Mouse (Mus musculus) spleen, adult 2 months (tissue): ENCODE measurements at regions not wholly inside any gene's neighbourhood (a gene's known extent, or its start where the extent isn't known, plus 50 kb on each side); places are given as distances from the start of the nearest gene placed in this dataset.

Source experiments
- DNase-seq, 2 experiments: peaks; one replicate each; pipeline versions ENCODE4 v3.0.0 to v3.0.0-alpha.2; 2012 to 2021; ENCODE audit warnings: low spot score in 2 of 2, low read depth in 1 of 2
- H3K27ac ChIP-seq: fragments of 200-500 bp; 2 replicates; pipeline ENCODE4 v1.5.1; 2012; ENCODE audit warnings: low read length, inconsistent platforms; ENCODE audit not compliant: insufficient read depth
- H3K27me3 ChIP-seq: fragments of 200-500 bp; 2 replicates; pipeline ENCODE4 v1.6.1; 2012; ENCODE audit warnings: mild to moderate bottlenecking, moderate library complexity, low read length, inconsistent platforms; ENCODE audit not compliant: control insufficient read depth, insufficient read depth
- H3K36me3 ChIP-seq: fragments of 200-500 bp; 2 replicates; pipeline ENCODE4 v1.6.1; 2012; ENCODE audit warnings: mild to moderate bottlenecking, low read length, inconsistent platforms; ENCODE audit not compliant: control insufficient read depth, insufficient read depth
- H3K4me1 ChIP-seq: fragments of 200-500 bp; 2 replicates; pipeline ENCODE4 v1.6.1; 2011; ENCODE audit warnings: inconsistent platforms; ENCODE audit not compliant: control insufficient read depth, insufficient read depth, insufficient read length
- H3K4me3 ChIP-seq: fragments of 200-500 bp; 2 replicates; pipeline ENCODE4 v1.5.1; 2011; ENCODE audit warnings: mild to moderate bottlenecking, inconsistent platforms; ENCODE audit not compliant: insufficient read depth, insufficient read length; ENCODE audit errors: extremely low read depth
- CTCF ChIP-seq: fragments of 200-500 bp; IDR thresholded peaks from 2 replicates; pipeline ENCODE4 v1.5.1; 2011; ENCODE audit warnings: mild to moderate bottlenecking, inconsistent platforms; ENCODE audit not compliant: insufficient read depth, insufficient read length, insufficient replicate concordance; ENCODE audit errors: extremely low read depth
- POLR2A ChIP-seq: fragments of 200-500 bp; IDR thresholded peaks from 2 replicates; pipeline ENCODE4 v1.6.1; 2011; ENCODE audit warnings: low read depth, low read length, inconsistent platforms
- WGBS: fragments of 180-500 bp; shearing (Covaris S2); methylation state at CpG from one replicate; pipeline ENCODE4 v1.1.7; 2018; 5-methylcytosine and 5-hydroxymethylcytosine counted together

DNA sequence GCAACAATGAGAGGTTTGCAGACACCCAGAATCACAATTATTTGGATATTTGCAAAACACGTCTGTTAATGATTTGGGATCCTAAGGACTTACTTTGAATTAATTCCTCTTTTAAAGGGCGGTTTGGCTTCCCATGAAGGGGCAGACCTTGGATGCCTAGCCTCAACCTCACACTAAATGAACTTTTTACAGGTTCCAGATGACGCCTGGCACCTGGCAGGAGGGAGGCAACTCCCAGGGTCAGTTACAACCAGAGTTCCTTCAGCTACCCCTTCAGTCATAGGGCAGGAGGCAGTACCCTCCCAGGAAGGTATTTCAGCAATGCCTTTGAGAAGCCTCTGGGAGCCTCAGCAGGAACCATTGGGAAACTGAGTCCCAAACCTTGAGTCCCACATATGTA is 57.9 kb upstream of the Stx18 start:
- TF ChIP-seq CTCF (no peak), POLR2A (no peak)
- no peak overlapping the region for H3K27ac ChIP-seq
- 87% methylated on average over 3 of the region's 3 CpGs for WGBS
- no peak for DNase-seq
- no peaks in the 10 kb centered on the region for H3K27me3 ChIP-seq
- no peaks in the 10 kb centered on the region for H3K4me1 ChIP-seq
- H3K4me3 ChIP-seq, result no peak overlapping the region
- H3K36me3 ChIP-seq, result no peaks in the 10 kb centered on the region

DNA sequence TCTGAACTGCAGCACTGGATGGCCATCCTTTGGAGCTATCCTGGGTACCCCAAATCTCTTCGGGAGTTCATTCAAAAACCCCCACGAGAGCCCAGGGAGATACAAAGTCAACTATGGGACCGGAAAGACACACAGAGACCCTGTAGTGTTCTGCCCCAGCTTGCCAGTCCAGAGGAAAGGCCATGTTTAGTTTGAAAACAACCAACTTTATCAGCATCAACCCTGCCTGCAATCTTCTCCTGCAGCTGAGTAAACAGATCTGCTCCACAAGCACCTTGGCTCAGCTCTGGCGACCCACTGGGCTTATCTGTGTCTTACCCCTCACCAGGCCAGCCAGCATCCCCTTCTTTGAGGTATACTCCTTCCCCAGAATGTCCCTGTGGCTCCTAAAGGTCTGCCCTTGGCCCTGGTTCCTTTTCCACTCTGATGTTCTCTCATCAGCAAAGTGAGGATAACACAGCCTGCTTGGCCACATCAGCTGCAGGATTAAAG is 61.6 kb upstream of the Stx18 start:
- Histone ChIP-seq H3K27me3 (no peaks in the 10 kb centered on the region), H3K4me3 (no peak overlapping the region), H3K27ac (no peak overlapping the region), H3K36me3 (no peaks in the 10 kb centered on the region), H3K4me1 (no peaks in the 10 kb centered on the region)
- no peak for TF ChIP-seq POLR2A
- TF ChIP-seq CTCF, result no peak
- no peak for DNase-seq
- 22% methylated on average over 4 of the region's 4 CpGs for WGBS

- no peak for DNase-seq
- no peak for TF ChIP-seq POLR2A
- TF ChIP-seq CTCF, result no peak
- no peak overlapping the region for H3K4me3 ChIP-seq
- no peaks in the 10 kb centered on the region for H3K36me3 ChIP-seq
- H3K27me3 ChIP-seq, result 0 out of 2 replicates have a peak, but pooled peaks cover 2% of the 10 kb centered on the region
- no peak overlapping the region for H3K27ac ChIP-seq
- H3K4me1 ChIP-seq, result no peaks in the 10 kb centered on the region
- 82% methylated on average over 7 of the region's 7 CpGs for WGBS
Measured at GRCm38 (mm10) chr5:37972980-37973545, 65.5 kb upstream of the Stx18 start.

DNA sequence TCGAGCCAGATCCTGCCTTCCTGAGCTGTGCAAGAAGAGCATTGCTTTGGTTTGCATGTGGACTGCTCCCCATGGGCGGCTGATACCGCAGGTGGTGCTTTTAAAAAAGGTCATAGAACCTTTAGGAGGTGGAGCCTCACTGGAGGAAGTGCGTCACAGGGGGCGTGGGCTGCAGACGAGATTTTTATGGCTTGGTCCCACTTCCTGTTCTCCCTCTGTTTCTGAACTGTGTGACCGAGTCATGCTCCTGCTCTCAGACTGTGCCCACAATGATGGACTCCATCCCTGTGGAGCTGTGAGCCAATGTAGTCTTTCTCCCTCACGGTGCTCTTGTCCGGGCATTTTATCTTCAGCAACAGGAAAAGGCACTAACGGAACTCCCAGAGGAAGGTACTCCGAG is 66.8 kb upstream of the Stx18 start:
- H3K4me1 ChIP-seq, result no peaks in the 10 kb centered on the region
- no peak overlapping the region for H3K27ac ChIP-seq
- H3K27me3 ChIP-seq, result 0 out of 2 replicates have a peak, but pooled peaks cover 2% of the 10 kb centered on the region
- H3K36me3 ChIP-seq, result no peaks in the 10 kb centered on the region
- no peak for DNase-seq
- no peak overlapping the region for H3K4me3 ChIP-seq
- no peak for TF ChIP-seq POLR2A
- TF ChIP-seq CTCF, result no peak
- WGBS, result 36% methylated on average over 11 of the region's 11 CpGs

- H3K4me3 ChIP-seq, result no peak overlapping the region
- no peak for DNase-seq
- WGBS, result 19% methylated on average over 10 of the region's 10 CpGs
- no peak overlapping the region for H3K27ac ChIP-seq
- no peak for TF ChIP-seq CTCF
- no peak for TF ChIP-seq POLR2A
- 0 out of 2 replicates have a peak, but pooled peaks cover 2% of the 10 kb centered on the region for H3K27me3 ChIP-seq
- H3K36me3 ChIP-seq, result no peaks in the 10 kb centered on the region
- no peaks in the 10 kb centered on the region for H3K4me1 ChIP-seq
Measured at GRCm38 (mm10) chr5:37968596-37968995, 69.9 kb upstream of the Stx18 start.

DNA sequence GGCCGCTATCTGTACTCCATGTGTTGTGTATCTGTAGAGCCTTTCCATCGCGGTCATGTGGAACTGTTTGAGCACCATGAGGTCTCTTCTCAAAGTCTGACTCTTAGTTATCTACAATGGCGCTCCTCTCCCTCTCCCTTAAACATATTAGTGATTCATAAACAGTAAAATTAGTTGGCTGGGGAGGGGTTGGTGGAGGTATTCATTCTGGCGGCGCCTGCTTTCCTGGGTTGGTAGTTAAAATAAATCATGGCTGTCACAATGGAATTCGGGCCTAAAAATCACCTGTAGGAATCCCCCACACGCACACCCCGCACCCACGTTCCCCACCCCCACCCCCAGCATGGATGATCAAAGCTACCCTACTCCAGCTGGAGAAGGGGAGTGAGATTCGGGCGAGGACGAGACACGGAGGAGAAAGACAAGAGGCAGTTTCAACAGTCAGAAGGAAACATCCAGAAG is 70.6 kb upstream of the Stx18 start:
- DNase-seq, result no peak
- Histone ChIP-seq H3K27ac (no peak overlapping the region), H3K4me1 (no peaks in the 10 kb centered on the region), H3K36me3 (no peaks in the 10 kb centered on the region), H3K27me3 (0 out of 2 replicates have a peak, but pooled peaks cover 2% of the 10 kb centered on the region), H3K4me3 (no peak overlapping the region)
- WGBS, result 10% methylated on average over 14 of the region's 14 CpGs
- TF ChIP-seq CTCF, result no peak
- TF ChIP-seq POLR2A, result no peak

DNA sequence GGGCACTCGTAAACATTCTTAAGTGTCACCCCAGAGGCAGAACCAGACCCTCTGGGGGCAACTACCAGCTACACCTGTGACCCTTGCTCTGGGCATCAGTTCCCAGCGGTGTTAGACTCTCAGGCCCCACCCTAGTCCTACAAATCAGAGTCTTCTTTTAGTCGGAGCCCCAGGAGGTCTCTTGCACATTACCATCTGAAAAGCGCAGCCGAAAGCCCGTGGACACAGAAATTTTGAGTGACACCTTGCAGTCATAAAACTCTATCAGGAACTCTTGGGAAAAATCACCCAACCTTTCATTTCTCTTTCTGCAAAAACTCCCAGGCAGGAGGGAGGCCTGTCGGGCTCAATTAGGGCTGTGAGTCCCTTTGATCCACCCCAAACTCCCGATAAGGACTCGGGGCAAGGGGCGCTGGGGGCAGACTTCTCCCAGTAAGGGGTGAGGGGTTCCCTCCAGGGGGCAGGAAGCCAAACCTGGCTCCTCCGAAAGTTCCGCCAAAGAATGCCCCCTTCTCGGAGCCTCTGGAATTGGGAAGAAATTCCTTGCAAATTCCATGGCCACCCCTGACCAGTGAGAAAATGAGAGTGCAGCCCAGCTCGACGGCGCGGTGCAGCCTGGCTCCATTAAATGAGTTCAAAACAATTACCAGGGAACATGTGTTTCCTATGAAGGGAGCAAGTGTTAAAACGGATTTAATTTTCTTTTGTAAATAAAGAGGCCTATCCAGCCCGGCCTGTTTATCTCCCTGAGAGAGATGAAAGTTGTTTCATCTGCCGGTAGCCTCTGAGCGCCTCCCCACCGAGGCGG is 71.2 kb upstream of the Stx18 start:
- WGBS, result 15% methylated on average over 23 of the region's 23 CpGs
- TF ChIP-seq POLR2A (no peak), CTCF (no peak)

More for the DNA sequence above, 71.2 kb upstream of the Stx18 start:
- Histone ChIP-seq H3K4me3 (no peak overlapping the region), H3K27ac (no peak overlapping the region), H3K36me3 (no peaks in the 10 kb centered on the region), H3K27me3 (0 out of 2 replicates have a peak, but pooled peaks cover 2% of the 10 kb centered on the region), H3K4me1 (no peaks in the 10 kb centered on the region)
- no peak for DNase-seq
